Mouse (Mus musculus): Measurements from ENCODE around the gene Grasp.

Gene Grasp

GRCm38 (mm10) chr15:101194951-101195823 is 28.8 kb upstream of the Grasp start:
- no peak for DNase-seq (ENCODE audit: low spot score in 2 of 2)

- DNase-seq (ENCODE audit: low spot score in 2 of 2) = no peak
Measured at GRCm38 (mm10) chr15:101196079-101196795, 27.8 kb upstream of the Grasp start.

GRCm38 (mm10) chr15:101196961-101197360 is 27.0 kb upstream of the Grasp start:
- no peak for DNase-seq (ENCODE audit: low spot score in 2 of 2)

- no peak for DNase-seq (ENCODE audit: low spot score in 2 of 2)
Measured at GRCm38 (mm10) chr15:101197497-101198179, 26.4 kb upstream of the Grasp start.

- DNase-seq (ENCODE audit: low spot score in 2 of 2) = peak in 1 of 2 experiments; percentile 67
Measured at GRCm38 (mm10) chr15:101198218-101198617, 25.8 kb upstream of the Grasp start.

GRCm38 (mm10) chr15:101198850-101199249 is 25.1 kb upstream of the Grasp start:
- DNase-seq (ENCODE audit: low spot score in 2 of 2) = no peak

- DNase-seq (ENCODE audit: low spot score in 2 of 2) = no peak
Measured at GRCm38 (mm10) chr15:101200777-101201295, 23.2 kb upstream of the Grasp start.

GRCm38 (mm10) chr15:101201414-101201813 is 22.6 kb upstream of the Grasp start:
- no peak for DNase-seq (ENCODE audit: low spot score in 2 of 2)

GRCm38 (mm10) chr15:101203673-101204072 is 20.3 kb upstream of the Grasp start:
- no peak for DNase-seq (ENCODE audit: low spot score in 2 of 2)

GRCm38 (mm10) chr15:101204781-101205180 is 19.2 kb upstream of the Grasp start:
- DNase-seq (ENCODE audit: low spot score in 2 of 2) = no peak

- no peak for DNase-seq (ENCODE audit: low spot score in 2 of 2)
Measured at GRCm38 (mm10) chr15:101210228-101210627, 13.8 kb upstream of the Grasp start.

GRCm38 (mm10) chr15:101210998-101211613 is 12.9 kb upstream of the Grasp start:
- no peak for DNase-seq (ENCODE audit: low spot score in 2 of 2)

- DNase-seq (ENCODE audit: low spot score in 2 of 2) = no peak
Measured at GRCm38 (mm10) chr15:101212435-101212834, 11.6 kb upstream of the Grasp start.

- no peak for DNase-seq (ENCODE audit: low spot score in 2 of 2)
Measured at GRCm38 (mm10) chr15:101215136-101215535, 8.9 kb upstream of the Grasp start.

GRCm38 (mm10) chr15:101216036-101216435 is 8.0 kb upstream of the Grasp start:
- no peak for DNase-seq (ENCODE audit: low spot score in 2 of 2)

- DNase-seq (ENCODE audit: low spot score in 2 of 2) = no peak
Measured at GRCm38 (mm10) chr15:101220905-101221297, 3.1 kb upstream of the Grasp start.

- DNase-seq (ENCODE audit: low spot score in 2 of 2) = peak; percentile 79 to 86
Measured at GRCm38 (mm10) chr15:101221298-101222104, 2.5 kb upstream of the Grasp start.

GRCm38 (mm10) chr15:101222897-101223482 is 998 bp upstream of the Grasp start:
- DNase-seq (ENCODE audit: low spot score in 2 of 2) = no peak

GRCm38 (mm10) chr15:101223596-101223995 is 392 bp upstream of the Grasp start:
- DNase-seq (ENCODE audit: low spot score in 2 of 2) = no peak

- DNase-seq (ENCODE audit: low spot score in 2 of 2) = no peak
Measured at GRCm38 (mm10) chr15:101224977-101225376, 989 bp downstream of the Grasp start.

Data from frontal cortex, postnatal 14 days (tissue).